Mouse (Mus musculus) kidney, postnatal 0 days (tissue): ENCODE results near the gene Taf15. TPM values are rescaled to one million over a fixed set of nuclear protein-coding genes. Genes with fewer than 3 reads are reported as not detected.

Experiments used
- ATAC-seq: fragments of 200-750 bp; cut with Nextera tagmentation; replicated peaks from 2 replicates; pipeline ENCODE4 v1.8.0; 2017; ENCODE audit warnings: low read depth, moderate number of reproducible peaks, moderate TSS enrichment, moderate library complexity; ENCODE audit not compliant: low FRiP score
- DNase-seq: peaks from one replicate; pipeline ENCODE4 v3.0.0-alpha.2; 2016; ENCODE audit warnings: low spot score
- H3K27ac ChIP-seq: fragments of 300-500 bp; sonication (generic); 2 replicates; pipeline ENCODE4 v1.5.1; 2014; ENCODE audit warnings: mild to moderate bottlenecking
- H3K27me3 ChIP-seq: fragments of 300-500 bp; sonication (generic); 2 replicates; pipeline ENCODE4 v1.6.1; 2014; ENCODE audit warnings: low read length, mixed read lengths; ENCODE audit not compliant: insufficient read depth
- H3K36me3 ChIP-seq: fragments of 300-500 bp; sonication (generic); 2 replicates; pipeline ENCODE4 v1.6.1; 2014; ENCODE audit warnings: low read length, mixed read lengths; ENCODE audit not compliant: insufficient read depth
- H3K4me1 ChIP-seq: fragments of 300-500 bp; sonication (generic); replicated peaks from 2 replicates; pipeline ENCODE4 v1.6.1; 2014; ENCODE audit warnings: antibody characterized with exemption, low read length, mixed read lengths; ENCODE audit not compliant: insufficient read depth
- H3K4me2 ChIP-seq: fragments of 300-500 bp; sonication (generic); 2 replicates; pipeline ENCODE4 v1.6.1; 2014; ENCODE audit warnings: mild to moderate bottlenecking, low read length, moderate library complexity, mixed read lengths
- H3K4me3 ChIP-seq: fragments of 300-500 bp; sonication (generic); replicated peaks from 2 replicates; pipeline ENCODE4 v1.5.1; 2014; ENCODE audit warnings: low read depth, low read length
- H3K9ac ChIP-seq: fragments of 300-500 bp; sonication (generic); 2 replicates; pipeline ENCODE4 v1.6.1; 2014; ENCODE audit warnings: low read depth, low read length
- H3K9me3 ChIP-seq: fragments of 300-500 bp; sonication (generic); replicated peaks from 2 replicates; pipeline ENCODE4 v1.6.1; 2016; ENCODE audit warnings: low read length, inconsistent platforms, mixed read lengths
- CTCF ChIP-seq: IDR thresholded peaks from 2 replicates; pipeline ENCODE4 v1.5.1; 2016; ENCODE audit warnings: antibody characterized with exemption, low read depth, mild to moderate bottlenecking, moderate library complexity
- WGBS: fragments of 180-500 bp; shearing (Covaris S2); extraction: QIAGEN DNeasy Blood & Tissue Kit; methylation state at CpG from one replicate; pipeline ENCODE4 v1.1.7; 2014; 5-methylcytosine and 5-hydroxymethylcytosine counted together
- polyA plus RNA-seq: library from polyadenylated mRNA; unstranded; fragments of >200 nt; fragmentation: Nextera tagmentation; extraction: Ambion mirVana; gene quantifications from 2 replicates; pipeline ENCODE4 v1.2.1, GENCODE M21; 2015

Taf15 gene
- polyA plus RNA-seq, 1 experiment from 2014 or later: 5.7 TPM

DNA sequence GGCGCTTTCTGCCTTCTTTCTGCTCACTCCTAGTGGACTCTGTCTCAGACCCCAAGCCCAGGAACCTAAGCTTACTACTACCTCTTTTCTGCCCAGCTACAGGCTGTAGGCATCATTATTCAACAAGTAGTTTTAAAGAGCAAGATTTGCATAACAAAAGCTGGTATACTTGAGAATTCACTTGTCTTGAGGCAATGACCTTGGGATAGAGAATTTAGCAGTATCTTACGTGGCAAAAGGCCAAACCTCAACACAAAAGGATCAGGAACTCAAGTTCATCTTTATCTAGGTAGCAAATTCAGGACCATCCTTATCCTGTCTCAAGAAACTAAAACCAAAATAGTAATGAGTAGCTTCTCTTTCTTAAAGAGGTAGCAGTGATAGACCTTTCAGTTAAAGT, 22.7 kb downstream of the Taf15 start:
- Histone ChIP-seq H3K27ac (no peak overlapping the region), H3K4me3 (no peak overlapping the region), H3K36me3 (peaks cover 3% of the 10 kb centered on the region; the same call in 1 of the 2 replicates), H3K9ac (no peak overlapping the region), H3K4me1 (no peaks in the 10 kb centered on the region), H3K27me3 (no peaks in the 10 kb centered on the region), H3K4me2 (no peak overlapping the region), H3K9me3 (no peaks in the 10 kb centered on the region)
- no peak for ATAC-seq
- WGBS: 91% methylated on average over 2 of the region's 2 CpGs
- TF ChIP-seq CTCF: no peak
- DNase-seq: no peak

DNA sequence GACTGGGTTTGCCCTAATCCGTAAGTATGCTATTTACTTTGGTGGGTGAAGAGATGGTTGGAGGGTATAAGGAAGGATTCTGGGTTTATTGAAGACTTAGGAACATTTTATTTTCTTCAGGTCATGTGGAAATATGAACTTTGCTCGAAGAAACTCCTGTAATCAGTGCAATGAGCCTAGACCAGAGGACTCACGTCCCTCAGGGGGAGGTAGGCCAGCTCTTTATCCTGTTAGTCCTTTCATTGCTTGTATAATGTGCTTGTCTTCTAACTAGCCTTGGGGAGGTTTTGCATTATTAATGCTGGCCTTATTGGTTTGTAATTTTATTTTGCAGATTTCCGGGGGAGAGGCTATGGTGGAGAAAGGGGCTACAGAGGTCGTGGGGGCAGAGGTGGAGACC, 31.4 kb downstream of the Taf15 start:
- ATAC-seq (no peak), DNase-seq (no peak)
- H3K27me3 ChIP-seq: no peaks in the 10 kb centered on the region
- H3K4me2 ChIP-seq: no peak overlapping the region
- WGBS: 91% methylated on average over 5 of the region's 5 CpGs
- H3K4me3 ChIP-seq: no peak overlapping the region
- no peaks in the 10 kb centered on the region for H3K4me1 ChIP-seq
- H3K36me3 ChIP-seq: peaks cover 31% of the 10 kb centered on the region
- no peak overlapping the region for H3K9ac ChIP-seq
- H3K9me3 ChIP-seq: no peaks in the 10 kb centered on the region
- no peak for TF ChIP-seq CTCF
- no peak overlapping the region for H3K27ac ChIP-seq

DNA sequence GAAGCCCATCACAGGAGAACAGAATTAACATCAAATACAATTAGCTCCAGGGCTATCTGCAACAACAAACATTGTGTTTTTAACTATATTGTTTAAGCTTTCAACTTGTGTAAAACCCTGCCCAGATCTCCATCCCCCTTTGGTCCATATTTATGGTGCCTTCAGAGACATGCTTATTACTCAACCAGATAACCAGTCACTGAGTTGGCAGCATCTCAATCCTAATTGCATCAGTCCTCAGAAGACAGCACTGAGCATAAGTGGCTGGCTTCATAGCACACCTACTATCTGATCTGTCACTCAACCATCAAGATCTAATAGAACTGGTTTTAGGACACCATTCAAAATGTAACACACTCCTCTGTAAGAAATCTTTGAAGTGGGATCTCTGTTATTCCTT, 36.6 kb downstream of the Taf15 start:
- TF ChIP-seq CTCF: no peak
- DNase-seq (no peak), ATAC-seq (no peak)

DNA sequence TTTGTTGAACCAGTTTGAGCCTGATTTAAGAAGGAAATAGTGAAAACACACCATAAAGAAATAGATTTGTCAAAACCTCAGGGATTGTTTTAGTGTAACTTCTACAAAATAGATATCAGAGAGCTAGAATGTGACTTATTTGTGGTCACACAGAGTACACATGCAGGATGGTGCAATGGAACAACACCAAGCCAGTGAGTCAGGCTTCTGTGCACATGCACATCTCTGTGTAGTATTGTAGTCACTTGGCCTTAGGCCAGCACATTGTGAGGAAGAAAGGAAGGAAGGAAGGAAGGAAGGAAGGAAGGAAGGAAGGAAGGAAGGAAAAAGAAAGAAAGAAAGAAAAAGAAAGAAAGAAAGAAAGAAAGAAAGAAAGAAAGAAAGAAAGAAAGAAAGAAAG, 44.3 kb downstream of the Taf15 start:
- no peak for TF ChIP-seq CTCF

More for the DNA sequence above, 36.6 kb downstream of the Taf15 start:
- Histone ChIP-seq H3K9me3 (no peaks in the 10 kb centered on the region), H3K9ac (no peak overlapping the region), H3K4me3 (no peak overlapping the region), H3K36me3 (peaks cover 8% of the 10 kb centered on the region), H3K4me1 (no peaks in the 10 kb centered on the region), H3K27me3 (no peaks in the 10 kb centered on the region), H3K27ac (no peak overlapping the region), H3K4me2 (no peak overlapping the region)

DNA sequence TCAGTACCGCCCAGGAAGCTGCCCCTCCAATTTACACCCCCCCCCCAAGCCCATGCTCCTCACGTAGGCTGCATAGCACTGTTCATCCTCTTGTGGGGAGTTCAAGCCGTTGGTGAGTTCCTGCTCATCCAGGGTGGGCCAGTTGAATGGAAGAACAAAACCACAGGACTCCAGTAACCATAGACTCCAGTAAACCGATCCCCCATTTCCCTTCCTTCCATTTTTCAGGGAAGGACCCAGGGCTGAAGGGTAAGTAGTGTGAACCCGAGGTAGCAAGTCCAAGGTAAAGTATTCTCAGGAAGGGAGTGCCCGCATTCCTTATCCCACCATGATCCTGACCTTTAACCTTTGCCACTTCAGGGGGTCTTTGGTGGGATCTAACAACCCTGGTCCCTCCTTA, 45.5 kb downstream of the Taf15 start:
- TF ChIP-seq CTCF: no peak
- H3K9me3 ChIP-seq: no peaks in the 10 kb centered on the region
- no peak for DNase-seq
- H3K27me3 ChIP-seq: no peaks in the 10 kb centered on the region
- no peaks in the 10 kb centered on the region for H3K4me1 ChIP-seq
- no peak overlapping the region for H3K9ac ChIP-seq
- H3K4me3 ChIP-seq: no peak overlapping the region
- H3K4me2 ChIP-seq: no peak overlapping the region
- H3K36me3 ChIP-seq: no peaks in the 10 kb centered on the region
- 72% methylated on average over 6 of the region's 6 CpGs for WGBS
- no peak for ATAC-seq
- no peak overlapping the region for H3K27ac ChIP-seq

More for the DNA sequence above, 44.3 kb downstream of the Taf15 start:
- H3K27me3 ChIP-seq: no peaks in the 10 kb centered on the region
- no peak overlapping the region for H3K27ac ChIP-seq
- no peak for ATAC-seq
- H3K4me1 ChIP-seq: no peaks in the 10 kb centered on the region
- no peak overlapping the region for H3K9ac ChIP-seq
- no peak for DNase-seq
- no peak overlapping the region for H3K4me2 ChIP-seq
- H3K4me3 ChIP-seq: no peak overlapping the region
- no peaks in the 10 kb centered on the region for H3K9me3 ChIP-seq
- no peaks in the 10 kb centered on the region for H3K36me3 ChIP-seq

DNA sequence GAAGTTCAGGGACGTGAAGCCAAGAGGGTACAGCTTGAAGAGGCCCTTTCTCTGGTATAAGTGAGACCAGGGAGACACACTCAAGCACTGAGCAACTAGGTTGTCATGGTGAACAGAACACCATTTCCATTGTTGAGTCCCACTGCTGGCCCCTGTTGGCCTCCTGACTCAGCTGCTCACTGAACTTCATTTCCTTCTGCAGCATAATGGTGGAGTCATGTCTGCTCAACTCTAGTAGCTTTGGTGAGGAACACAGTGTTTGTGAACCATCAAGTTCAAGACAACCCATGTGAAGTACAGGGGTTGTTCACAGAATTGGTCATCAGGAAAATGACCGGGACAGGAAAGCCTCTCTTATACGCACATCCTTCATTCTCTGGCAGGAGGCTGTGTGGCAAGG, 49.2 kb downstream of the Taf15 start, which contains the start of gene Heatr9:
Heatr9 (minus strand) TSS at position 101 of the 400 bp plus-strand sequence.
- no peak within 1 kb of the TSS for H3K9ac ChIP-seq
- TF ChIP-seq CTCF: no peak
- H3K4me1 ChIP-seq: no peaks in the 10 kb centered on the region
- DNase-seq (no peak), ATAC-seq (no peak)
- no peak within 1 kb of the TSS for H3K4me2 ChIP-seq
- H3K27me3 ChIP-seq: no peaks in the 10 kb centered on the region
- H3K36me3 ChIP-seq: no peaks in the 10 kb centered on the region
- H3K27ac ChIP-seq: no peak within 1 kb of the TSS
- H3K4me3 ChIP-seq: no peak within 1 kb of the TSS
- no peaks in the 10 kb centered on the region for H3K9me3 ChIP-seq
- WGBS: 89% methylated on average over 3 of the region's 3 CpGs

DNA sequence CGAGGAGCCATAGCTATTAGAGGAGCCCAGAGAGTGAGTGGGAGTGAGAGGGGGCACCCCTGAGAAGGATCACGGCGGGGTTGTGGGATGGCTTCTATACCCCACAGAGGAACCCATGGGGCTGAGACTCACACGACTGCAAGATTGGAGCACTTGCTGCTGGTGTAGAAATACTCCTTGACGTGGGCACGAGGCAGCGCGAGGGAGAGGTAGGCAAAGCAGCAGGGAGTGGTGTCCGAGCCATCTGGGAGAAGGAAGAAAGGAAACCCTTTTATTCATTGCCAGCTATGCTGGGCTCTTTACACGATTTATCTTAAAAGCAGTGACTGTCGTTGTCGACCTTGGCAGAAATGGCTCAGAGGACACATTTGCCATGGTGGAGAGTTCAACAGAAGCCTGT, 56.1 kb downstream of the Taf15 start:
- TF ChIP-seq CTCF: no peak
- no peak for ATAC-seq
- no peak overlapping the region for H3K9ac ChIP-seq
- no peaks in the 10 kb centered on the region for H3K27me3 ChIP-seq
- 77% methylated on average over 12 of the region's 12 CpGs for WGBS
- no peaks in the 10 kb centered on the region for H3K4me1 ChIP-seq
- no peak overlapping the region for H3K4me2 ChIP-seq
- no peak overlapping the region for H3K27ac ChIP-seq
- H3K36me3 ChIP-seq: no peaks in the 10 kb centered on the region
- H3K9me3 ChIP-seq: no peaks in the 10 kb centered on the region
- no peak overlapping the region for H3K4me3 ChIP-seq
- DNase-seq: no peak
